Mouse (Mus musculus) lung, postnatal 0 days (tissue): ENCODE data around the gene Dapl1. TPM values are rescaled to one million over a fixed set of nuclear protein-coding genes. Genes with fewer than 3 reads are reported as not detected.

Experiments
- ATAC-seq: fragments of 200-750 bp; cut with Nextera tagmentation; 2 replicates; pipeline ENCODE4 v1.8.0; 2017; ENCODE audit warnings: moderate library complexity
- DNase-seq: peaks from one replicate; pipeline ENCODE4 v3.0.0-alpha.2; 2016; ENCODE audit warnings: low spot score
- H3K27ac ChIP-seq: fragments of 300-500 bp; sonication (generic); 2 replicates; pipeline ENCODE4 v1.5.1; 2014; ENCODE audit warnings: antibody characterized with exemption, mild to moderate bottlenecking, low read length, mixed read lengths
- H3K27me3 ChIP-seq: fragments of 300-500 bp; sonication (generic); replicated peaks from 2 replicates; pipeline ENCODE4 v1.6.1; 2014; ENCODE audit warnings: low read length, mixed read lengths; ENCODE audit not compliant: insufficient read depth
- H3K36me3 ChIP-seq: fragments of 300-500 bp; sonication (generic); 2 replicates; pipeline ENCODE4 v1.6.1; 2014; ENCODE audit warnings: low read length, mixed read lengths; ENCODE audit not compliant: insufficient read depth
- H3K4me1 ChIP-seq: fragments of 300-500 bp; sonication (generic); 2 replicates; pipeline ENCODE4 v1.6.1; 2014; ENCODE audit warnings: antibody characterized with exemption, low read depth, low read length, mixed read lengths; ENCODE audit not compliant: insufficient read depth
- H3K4me2 ChIP-seq: fragments of 300-500 bp; sonication (generic); replicated peaks from 2 replicates; pipeline ENCODE4 v1.6.1; 2014; ENCODE audit warnings: low read depth, mild to moderate bottlenecking, low read length, moderate library complexity, mixed read lengths
- H3K4me3 ChIP-seq: fragments of 300-500 bp; sonication (generic); 2 replicates; pipeline ENCODE4 v1.5.1; 2014; ENCODE audit warnings: low read depth, low read length
- H3K9ac ChIP-seq: fragments of 300-500 bp; sonication (generic); replicated peaks from 2 replicates; pipeline ENCODE4 v1.6.1; 2014; ENCODE audit warnings: low read depth, mild to moderate bottlenecking
- H3K9me3 ChIP-seq: fragments of 300-500 bp; sonication (generic); 2 replicates; pipeline ENCODE4 v1.6.1; 2016; ENCODE audit warnings: low read length, mixed read lengths
- CTCF ChIP-seq: IDR thresholded peaks from 2 replicates; pipeline ENCODE4 v1.5.1; 2016; ENCODE audit warnings: antibody characterized with exemption, mild to moderate bottlenecking
- EP300 ChIP-seq: IDR thresholded peaks from 2 replicates; pipeline ENCODE4 v1.6.1; 2016; ENCODE audit warnings: antibody characterized with exemption, mild to moderate bottlenecking, control low read depth
- WGBS: fragments of 180-500 bp; shearing (Covaris S2); extraction: QIAGEN DNeasy Blood & Tissue Kit; methylation state at CpG from one replicate; pipeline ENCODE4 v1.1.7; 2014; 5-methylcytosine and 5-hydroxymethylcytosine counted together
- polyA plus RNA-seq: library from polyadenylated mRNA; unstranded; fragments of >200 nt; fragmentation: Nextera tagmentation; extraction: Ambion mirVana; gene quantifications from 2 replicates; pipeline ENCODE4 v1.2.1, GENCODE M21; 2015

Gene Dapl1
- polyA plus RNA-seq, 1 experiment from 2014 or later: 1.8 TPM

GRCm38 (mm10) chr2:59509061-59509460, 24.6 kb downstream of the Dapl1 start:
- no peaks in the 10 kb centered on the region for H3K36me3 ChIP-seq
- no peaks in the 10 kb centered on the region for H3K9me3 ChIP-seq
- no peak overlapping the region for H3K27ac ChIP-seq
- H3K27me3 ChIP-seq: no peaks in the 10 kb centered on the region
- H3K4me1 ChIP-seq: no peaks in the 10 kb centered on the region
- WGBS: 81% methylated on average over 4 of the region's 4 CpGs
- DNase-seq (no peak), ATAC-seq (no peak)
- H3K4me3 ChIP-seq: no peak overlapping the region
- no peak overlapping the region for H3K4me2 ChIP-seq
- no peak for TF ChIP-seq EP300
- TF ChIP-seq CTCF: no peak
- H3K9ac ChIP-seq: no peak overlapping the region

DNA sequence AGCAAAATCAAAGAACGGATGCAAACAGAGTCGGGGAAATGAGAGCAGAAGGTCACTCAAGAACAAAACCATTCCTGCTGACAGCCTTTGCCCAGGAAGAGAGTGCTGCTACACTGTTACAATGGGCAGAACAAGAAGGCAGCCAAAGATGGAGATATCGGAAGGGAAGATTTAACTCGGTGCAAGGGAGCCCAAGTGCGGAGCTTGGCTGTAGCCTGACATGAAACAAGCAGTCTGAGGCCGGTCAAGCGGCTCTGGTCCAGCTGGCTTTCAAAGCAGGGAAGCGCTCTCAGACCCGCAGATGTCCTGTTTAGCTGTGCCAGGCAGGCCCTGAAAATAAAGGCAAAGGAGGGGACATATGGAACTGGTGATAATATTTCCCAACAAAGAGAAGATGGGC, 26.0 kb downstream of the Dapl1 start:
- no peaks in the 10 kb centered on the region for H3K4me1 ChIP-seq
- H3K4me3 ChIP-seq: no peak overlapping the region
- H3K4me2 ChIP-seq: no peak overlapping the region
- TF ChIP-seq EP300: no peak
- WGBS: 45% methylated on average over 9 of the region's 9 CpGs
- no peaks in the 10 kb centered on the region for H3K9me3 ChIP-seq
- no peak for DNase-seq
- no peak overlapping the region for H3K9ac ChIP-seq
- no peak for ATAC-seq
- H3K27me3 ChIP-seq: no peaks in the 10 kb centered on the region
- H3K27ac ChIP-seq: no peak overlapping the region
- no peaks in the 10 kb centered on the region for H3K36me3 ChIP-seq

DNA sequence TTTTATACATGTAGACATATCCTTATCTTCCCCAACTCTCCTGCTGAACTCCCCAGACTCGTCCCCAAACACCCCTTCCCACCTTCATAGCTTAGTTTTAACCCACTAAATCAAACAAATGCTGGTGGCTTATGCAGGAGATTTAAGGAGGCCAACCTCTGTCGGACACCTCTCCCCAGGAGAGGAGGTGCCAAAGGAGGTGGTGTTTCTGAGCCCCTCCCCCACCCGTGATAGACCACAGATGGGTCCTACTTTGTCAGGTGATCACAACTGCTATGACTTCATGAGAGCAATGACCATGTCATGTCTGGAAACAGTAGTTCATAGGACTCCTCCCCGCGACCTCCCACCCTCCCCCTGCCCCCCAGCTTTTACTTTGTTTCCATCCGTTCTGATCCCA, 26.4 kb downstream of the Dapl1 start:
- no peak for TF ChIP-seq CTCF
- no peak for ATAC-seq

DNA sequence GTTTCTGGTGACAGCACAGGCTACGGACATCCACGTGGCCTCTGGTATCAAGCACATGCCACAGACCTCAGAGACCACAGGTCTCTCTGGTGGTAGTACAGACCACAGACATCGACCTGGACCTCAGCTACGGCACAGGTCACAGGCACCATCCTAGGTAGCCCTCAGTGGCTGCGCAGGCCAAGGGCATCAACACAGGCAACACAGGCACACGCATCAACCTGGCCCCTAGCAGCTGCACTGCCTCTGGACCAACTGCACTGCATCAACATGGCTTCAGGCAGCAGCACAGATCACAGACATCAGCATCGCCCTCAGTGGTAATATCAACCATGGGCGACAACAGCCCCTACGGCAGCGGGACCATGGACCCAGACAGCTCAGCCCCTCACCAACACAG, 36.2 kb downstream of the Dapl1 start:
- H3K9ac ChIP-seq: no peak overlapping the region
- no peak for DNase-seq
- H3K36me3 ChIP-seq: no peaks in the 10 kb centered on the region
- ATAC-seq: no peak
- H3K27me3 ChIP-seq: no peaks in the 10 kb centered on the region
- H3K4me3 ChIP-seq: no peak overlapping the region
- WGBS: 88% methylated on average over 10 of the region's 10 CpGs
- H3K4me2 ChIP-seq: no peak overlapping the region
- no peaks in the 10 kb centered on the region for H3K4me1 ChIP-seq
- H3K9me3 ChIP-seq: no peaks in the 10 kb centered on the region
- TF ChIP-seq EP300: no peak
- no peak for TF ChIP-seq CTCF
- no peak overlapping the region for H3K27ac ChIP-seq

More for the DNA sequence above, 26.4 kb downstream of the Dapl1 start:
- Histone ChIP-seq H3K4me3 (no peak overlapping the region), H3K27ac (no peak overlapping the region), H3K36me3 (no peaks in the 10 kb centered on the region), H3K27me3 (no peaks in the 10 kb centered on the region), H3K4me2 (no peak overlapping the region), H3K9me3 (no peaks in the 10 kb centered on the region), H3K9ac (no peak overlapping the region), H3K4me1 (no peaks in the 10 kb centered on the region)
- DNase-seq: no peak
- WGBS: 66% methylated on average over 6 of the region's 6 CpGs

DNA sequence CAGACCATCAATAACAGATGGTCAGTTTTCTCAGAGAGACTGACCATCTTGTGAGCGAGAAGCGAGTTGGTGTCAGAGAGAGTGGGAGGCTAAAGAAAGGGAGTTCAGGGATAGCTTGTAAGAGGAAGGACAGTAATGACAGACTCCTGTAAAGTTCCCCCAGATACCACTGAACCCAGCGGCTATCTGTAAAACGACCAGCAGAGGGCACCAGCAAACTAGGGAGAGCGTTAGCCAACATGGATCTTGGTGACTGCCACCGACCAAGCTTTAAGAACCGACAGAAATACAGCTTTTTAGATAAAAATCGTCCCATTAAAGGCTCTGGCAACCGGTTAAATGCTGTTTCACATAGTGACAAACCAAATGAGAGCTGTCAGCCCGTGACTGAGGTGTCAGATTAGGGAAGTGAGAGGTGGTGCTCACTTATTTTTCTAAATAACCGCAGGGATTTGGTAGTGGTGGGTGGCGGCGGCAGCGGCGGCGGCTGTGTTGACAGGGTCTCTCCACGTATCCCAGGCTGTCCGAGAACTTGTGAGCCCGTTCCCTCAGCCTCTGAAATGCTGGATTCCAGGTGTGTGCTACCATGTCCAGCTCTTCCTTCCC, 37.7 kb downstream of the Dapl1 start:
- H3K27me3 ChIP-seq: no peaks in the 10 kb centered on the region
- 0 out of 2 replicates have a peak overlapping the region, but pooled peaks have one; percentile 13 for H3K9ac ChIP-seq
- H3K4me1 ChIP-seq: no peaks in the 10 kb centered on the region
- no peaks in the 10 kb centered on the region for H3K9me3 ChIP-seq
- TF ChIP-seq EP300 (no peak), CTCF (peak; percentile 92)
- H3K27ac ChIP-seq: peak overlapping the region; percentile 33
- DNase-seq (peak; percentile 87), ATAC-seq (peak; percentile 79)
- H3K4me3 ChIP-seq: peak overlapping the region; percentile 14
- peak overlapping the region; percentile 49 for H3K4me2 ChIP-seq
- 6% methylated on average over 19 of the region's 19 CpGs for WGBS
- no peaks in the 10 kb centered on the region for H3K36me3 ChIP-seq

- DNase-seq (no peak), ATAC-seq (no peak)
- no peaks in the 10 kb centered on the region for H3K9me3 ChIP-seq
- H3K4me3 ChIP-seq: no peak overlapping the region
- no peak overlapping the region for H3K4me2 ChIP-seq
- no peaks in the 10 kb centered on the region for H3K4me1 ChIP-seq
- H3K27ac ChIP-seq: no peak overlapping the region
- 89% methylated on average over 3 of the region's 3 CpGs for WGBS
- TF ChIP-seq EP300 (no peak), CTCF (no peak)
- H3K27me3 ChIP-seq: no peaks in the 10 kb centered on the region
- H3K36me3 ChIP-seq: no peaks in the 10 kb centered on the region
- H3K9ac ChIP-seq: no peak overlapping the region
Observed at GRCm38 (mm10) chr2:59523526-59523925, 39.1 kb downstream of the Dapl1 start.

GRCm38 (mm10) chr2:59526893-59527292, 42.4 kb downstream of the Dapl1 start:
- Histone ChIP-seq H3K27ac (peak overlapping the region; percentile 54), H3K4me3 (no peak overlapping the region), H3K4me1 (no peaks in the 10 kb centered on the region), H3K4me2 (no peak overlapping the region), H3K9me3 (no peaks in the 10 kb centered on the region), H3K36me3 (no peaks in the 10 kb centered on the region), H3K27me3 (no peaks in the 10 kb centered on the region), H3K9ac (no peak overlapping the region)
- peak; percentile 64 for DNase-seq
- ATAC-seq: peak; percentile 81
- TF ChIP-seq CTCF: no peak
- TF ChIP-seq EP300: peak; percentile 84
- 62% methylated on average over 9 of the region's 9 CpGs for WGBS
